Mouse (Mus musculus): ENCODE data around the gene Dynll2. TPM values are rescaled to one million over a fixed set of nuclear protein-coding genes. Genes with fewer than 3 reads are reported as not detected.

Gene Dynll2
- total RNA-seq, 2 experiments from 2014 or later: 202 to 205 TPM

Other genes starting within 250 kb of the Dynll2 start
- gene Supt4a, start 250.0 kb downstream of the Dynll2 start, total RNA-seq (2021): 10 to 100 TPM; 47.9 to 49.9 TPM
- gene Tspoap1, start 227.0 kb downstream of the Dynll2 start, total RNA-seq (2021): under 1 TPM in 1 of 2 experiments, not detected in 1; 0.07 TPM
- under 1 TPM; 0.14 to 0.33 TPM for gene Mpo, start 194.0 kb downstream of the Dynll2 start, total RNA-seq (2021)
- not detected for gene Lpo, start 159.2 kb downstream of the Dynll2 start, total RNA-seq (2021)
- 1 to 10 TPM; 5.6 to 5.7 TPM for gene Mks1, start 134.3 kb downstream of the Dynll2 start, total RNA-seq (2021)
- gene Epx, start 112.0 kb downstream of the Dynll2 start, total RNA-seq (2021): not detected
- gene Olfr462, start 95.3 kb downstream of the Dynll2 start, total RNA-seq (2021): not detected
- not detected for gene Olfr463, start 90.1 kb downstream of the Dynll2 start, total RNA-seq (2021)
- not detected for gene Olfr464, start 66.6 kb downstream of the Dynll2 start, total RNA-seq (2021)
- gene Srsf1, start 59.8 kb upstream of the Dynll2 start, total RNA-seq (2021): 100 to 1,000 TPM; 207 to 224 TPM
- 10 to 100 TPM; 36.7 to 41.3 TPM for gene Vezf1, start 80.7 kb upstream of the Dynll2 start, total RNA-seq (2021)
- 10 to 100 TPM; 39.5 to 40.0 TPM for gene Cuedc1, start 110.5 kb upstream of the Dynll2 start, total RNA-seq (2021)
- gene Mrps23, start 216.9 kb upstream of the Dynll2 start, total RNA-seq (2021): 100 to 1,000 TPM; 204 to 207 TPM

Data from heart, postnatal 4 days (tissue).